8 mouse cellular contexts compared by ENCODE assay signal in the genomic region with DNA sequence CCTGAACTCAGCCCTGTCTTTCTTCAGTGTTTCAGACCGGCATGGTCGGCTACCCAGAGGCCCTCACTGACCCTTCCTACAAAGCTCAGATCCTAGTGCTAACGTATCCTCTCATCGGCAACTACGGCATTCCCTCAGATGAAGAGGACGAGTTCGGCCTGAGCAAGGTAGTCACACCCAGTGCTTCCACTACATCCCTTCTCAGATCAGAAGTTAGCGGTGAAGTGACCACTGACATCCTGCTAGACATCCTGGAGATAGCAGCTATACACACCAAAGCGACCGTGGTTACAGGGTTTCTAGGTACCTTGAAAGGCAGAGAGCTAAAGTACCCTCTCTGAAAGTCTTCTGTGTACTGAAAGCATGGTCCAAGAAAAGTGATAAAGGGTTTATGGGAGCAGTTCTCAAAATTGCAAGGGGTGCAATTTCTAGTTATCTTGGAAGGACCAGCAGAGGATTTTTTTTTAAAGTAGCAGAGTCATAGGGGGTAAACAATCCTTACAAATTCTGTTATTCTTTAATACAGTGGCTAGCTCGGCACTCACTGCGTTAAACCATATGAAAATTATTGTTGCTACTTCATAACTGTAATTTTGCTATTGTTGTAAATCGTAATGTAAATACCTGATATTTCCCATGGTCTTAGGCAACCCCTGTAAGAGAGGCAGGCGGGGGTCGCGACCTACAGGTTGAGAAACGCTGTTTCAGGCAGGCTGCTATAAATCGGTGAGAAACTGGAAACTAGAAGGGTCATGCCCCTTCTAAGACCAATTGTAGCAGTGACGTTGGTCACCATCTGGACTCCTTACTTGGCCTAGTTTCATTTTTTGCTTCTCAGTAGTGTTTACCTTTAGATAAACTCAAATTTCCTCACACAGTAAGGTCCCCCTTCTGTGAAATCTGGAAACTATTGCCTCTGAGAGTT. TPM values are rescaled to one million over a fixed set of nuclear protein-coding genes. Genes with fewer than 3 reads are reported as not detected.
DNase-seq lines count a peak whose midpoint lies in the region; ATAC-seq and TF ChIP-seq lines count a peak whose summit lies in the region.

No protein-coding gene starts in this region.

- no peaks in the 10 kb centered on the region for H3K9me3 ChIP-seq in heart, embryonic 10.5 days
- no peaks in the 10 kb centered on the region for H3K9me3 ChIP-seq in MEL (replicated peaks; ENCODE audit: insufficient read depth, low read length)
- no peaks in the 10 kb centered on the region for H3K9me3 ChIP-seq in forebrain, postnatal 0 days (ENCODE audit: low read length)
- no peaks in the 10 kb centered on the region for H3K9me3 ChIP-seq in liver, embryonic 14.5 days (ENCODE audit: control insufficient read depth, low read length)

- no peak for TF ChIP-seq CTCF in MEL (IDR thresholded peaks at IDR 0.05 in 2 of 3, conservative IDR thresholded peaks at IDR 0.05 in 1 of 3; ENCODE audit: control insufficient read depth in 1 of 3, insufficient read depth in 1 of 3, low read depth in 2 of 3, low read length in 3 of 3, poor library complexity in 1 of 3, severe bottlenecking in 1 of 3)
- TF ChIP-seq CTCF in forebrain, postnatal 0 days (IDR thresholded peaks at IDR 0.05; ENCODE audit: low read depth), result no peak
- no peak for TF ChIP-seq CTCF in liver, embryonic 14.5 days (IDR thresholded peaks at IDR 0.05; ENCODE audit: low read depth)

- DNase-seq in heart, embryonic 10.5 days (ENCODE audit: low spot score), result peak; percentile 84
- no peak for DNase-seq in heart, postnatal 14 days
- DNase-seq in MEL (ENCODE audit: low read depth, low spot score), result peak; percentile 67
- peak; percentile 34 for DNase-seq in forebrain, postnatal 0 days
- peak in 1 of 3 experiments; percentile 9 for DNase-seq in liver, embryonic 14.5 days (ENCODE audit: low read depth in 3 of 3, low spot score in 3 of 3)
- DNase-seq in splenic B cell, adult 2 months (ENCODE audit: low read depth, low spot score), result peak; percentile 18
- DNase-seq in cerebellum, postnatal 25 days, result no peak
- no peak for DNase-seq in frontal cortex, postnatal 10 days (ENCODE audit: low spot score in 2 of 2)

- WGBS in heart, embryonic 10.5 days, result 23% methylated on average over 19 of the region's 19 CpGs
- WGBS in forebrain, postnatal 0 days, result 26% methylated on average over 19 of the region's 19 CpGs
- whole genome bisulfite sequencing in liver, embryonic 14.5 days (ENCODE audit: insufficient replicate concordance), result 14% methylated on average over 19 of the region's 19 CpGs

- peaks cover 46% of the 10 kb centered on the region for H3K36me3 ChIP-seq in heart, embryonic 10.5 days
- H3K36me3 ChIP-seq in MEL (ENCODE audit: control insufficient read depth in 1 of 2, insufficient read depth in 2 of 2, low read length in 2 of 2), result peaks cover 15 to 17% of the 10 kb centered on the region in 2 experiments
- peaks cover 21% of the 10 kb centered on the region for H3K36me3 ChIP-seq in forebrain, postnatal 0 days (ENCODE audit: insufficient read depth)
- H3K36me3 ChIP-seq in liver, embryonic 14.5 days (replicated peaks; ENCODE audit: control insufficient read depth, insufficient read depth, low read depth), result peaks cover 10% of the 10 kb centered on the region
- peaks cover 8% of the 10 kb centered on the region; the same call in 1 of the 2 replicates for H3K36me3 ChIP-seq in splenic B cell, adult 2 months (ENCODE audit: control insufficient read depth, insufficient read depth, low read length, poor library complexity, severe bottlenecking)

- intact Hi-C loops in heart, postnatal 14 days (cut with DNase I), result loop anchor here (5.0 kb wide), 1 partner anchor 122 kb away; a partner anchor contains a TSS

- H3K4me2 ChIP-seq in forebrain, postnatal 0 days (ENCODE audit: low read depth), result peak overlapping the region; percentile 96
- peak overlapping the region; percentile 96 for H3K4me2 ChIP-seq in liver, embryonic 14.5 days (ENCODE audit: low read depth)

- H3K27ac ChIP-seq in heart, embryonic 10.5 days, result peak overlapping the region; percentile 93
- peak overlapping the region; percentile 65 for H3K27ac ChIP-seq in MEL (ENCODE audit: control insufficient read depth, low read depth, low read length)
- H3K27ac ChIP-seq in forebrain, postnatal 0 days (ENCODE audit: low read depth, low read length), result no peak overlapping the region
- H3K27ac ChIP-seq in liver, embryonic 14.5 days, result peak overlapping the region; percentile 6; the same call in 1 of the 2 replicates

- H3K9ac ChIP-seq in MEL (ENCODE audit: control insufficient read depth, low read depth, low read length, poor library complexity, severe bottlenecking), result peak overlapping the region; percentile 94
- peak overlapping the region; percentile 70 for H3K9ac ChIP-seq in forebrain, postnatal 0 days
- peak overlapping the region; percentile 72 for H3K9ac ChIP-seq in liver, embryonic 14.5 days (replicated peaks)

- no peak for TF ChIP-seq POLR2A in MEL (IDR thresholded peaks at IDR 0.05; ENCODE audit: control insufficient read depth in 1 of 2, insufficient read depth in 1 of 2, low read depth in 1 of 2, low read length in 2 of 2, poor library complexity in 1 of 2)

- TF ChIP-seq EP300 in MEL (IDR thresholded peaks at IDR 0.05; ENCODE audit: low read depth in 1 of 2, low read length in 2 of 2), result peak in 1 of 2 experiments; percentile 33; a peak in 2 of 4 replicates
- TF ChIP-seq EP300 in liver, embryonic 14.5 days (IDR thresholded peaks at IDR 0.05; ENCODE audit: low read depth), result no peak

- no peaks in the 10 kb centered on the region for H3K27me3 ChIP-seq in heart, embryonic 10.5 days (ENCODE audit: insufficient read depth, poor library complexity, severe bottlenecking)
- H3K27me3 ChIP-seq in MEL (ENCODE audit: control insufficient read depth in 1 of 2, insufficient read depth in 2 of 2, low read length in 2 of 2), result no peaks in the 10 kb centered on the region
- H3K27me3 ChIP-seq in forebrain, postnatal 0 days (ENCODE audit: insufficient read depth, low read length), result no peaks in the 10 kb centered on the region
- H3K27me3 ChIP-seq in liver, embryonic 14.5 days (ENCODE audit: control insufficient read depth, insufficient read depth, low read length), result no peaks in the 10 kb centered on the region
- no peaks in the 10 kb centered on the region for H3K27me3 ChIP-seq in splenic B cell, adult 2 months (ENCODE audit: control insufficient read depth, insufficient read depth, low read length, poor library complexity, severe bottlenecking)

- peaks cover 32% of the 10 kb centered on the region for H3K79me2 ChIP-seq in MEL (ENCODE audit: control insufficient read depth, insufficient read depth, low read length, poor library complexity)

- H3K4me1 ChIP-seq in heart, embryonic 10.5 days, result peaks cover 15% of the 10 kb centered on the region; the same call in 1 of the 2 replicates
- H3K4me1 ChIP-seq in MEL (ENCODE audit: control insufficient read depth in 1 of 2, insufficient read depth in 2 of 2, low read length in 2 of 2), result peaks cover 5 to 16% of the 10 kb centered on the region in 2 experiments
- peaks cover 8% of the 10 kb centered on the region; the same call in 1 of the 2 replicates for H3K4me1 ChIP-seq in forebrain, postnatal 0 days (ENCODE audit: insufficient read depth)
- H3K4me1 ChIP-seq in liver, embryonic 14.5 days (replicated peaks; ENCODE audit: control insufficient read depth in 2 of 2, insufficient read depth in 2 of 2, low read length in 1 of 2), result peaks cover 10 to 12% of the 10 kb centered on the region in 2 experiments

- H3K4me3 ChIP-seq in heart, embryonic 10.5 days, result peak overlapping the region; percentile 84
- H3K4me3 ChIP-seq in MEL (ENCODE audit: control insufficient read depth in 1 of 2, insufficient read depth in 1 of 2, low read depth in 2 of 2, low read length in 2 of 2), result peak overlapping the region; percentile 92 to 93
- peak overlapping the region; percentile 67 for H3K4me3 ChIP-seq in forebrain, postnatal 0 days (ENCODE audit: low read depth, low read length)
- H3K4me3 ChIP-seq in liver, embryonic 14.5 days (ENCODE audit: insufficient read depth in 1 of 2, low read depth in 2 of 2, low read length in 2 of 2), result peak overlapping the region; percentile 76 to 77

- TF ChIP-seq RAD21 in MEL (IDR thresholded peaks at IDR 0.05; ENCODE audit: low read depth, low read length), result no peak

- no peak for ATAC-seq in forebrain, postnatal 0 days
- peak; percentile 8; the same call in 1 of the 2 replicates for ATAC-seq in liver, embryonic 14.5 days (ENCODE audit: insufficient read depth)

RNA-seq across cellular contexts. Expression of a gene that starts 0.9 kb away (rescaled TPM):
- 42.7 and 50.9 TPM in 2 replicates for polyA plus RNA-seq in heart, embryonic 10.5 days (2016; fragmentation: Nextera tagmentation; extraction: Ambion mirVana)
- 10 to 100 TPM; 13.5 to 14.8 TPM for total RNA-seq in heart, postnatal 14 days (2021)
- 213 and 228 TPM in 2 replicates for total RNA-seq in MEL (2012; rRNA removed)
- polyA plus RNA-seq in MEL (2012; ENCODE audit: insufficient read depth in 1 of 2, insufficient read length in 2 of 2, low read depth in 1 of 2, low replicate concordance in 2 of 2, missing spikeins in 1 of 2), result 100 to 1,000 TPM; 254 to 383 TPM
- 28.7 and 31.1 TPM in 2 replicates for total RNA-seq in forebrain, postnatal 0 days (2014; rRNA removed)
- polyA plus RNA-seq in forebrain, postnatal 0 days (2015; fragmentation: Nextera tagmentation; extraction: Ambion mirVana), result 5.2 and 6.4 TPM in 2 replicates
- polyA plus RNA-seq in liver, embryonic 14.5 days (2012; rRNA removed), result 18.2 and 20.4 TPM in 2 replicates
- 14.0 and 15.8 TPM in 2 replicates for polyA plus RNA-seq in liver, embryonic 14.5 days (2014; fragmentation: Nextera tagmentation; extraction: Ambion mirVana)

RNA-seq across cellular contexts. Expression of a gene that starts 6.8 kb away (rescaled TPM):
- 9.9 and 11.3 TPM in 2 replicates for polyA plus RNA-seq in heart, embryonic 10.5 days (2016; fragmentation: Nextera tagmentation; extraction: Ambion mirVana)
- 1 to 10 TPM; 6.6 to 7.6 TPM for total RNA-seq in heart, postnatal 14 days (2021)
- total RNA-seq in MEL (2012; rRNA removed), result 25.6 and 34.5 TPM in 2 replicates
- polyA plus RNA-seq in MEL (2012; ENCODE audit: insufficient read depth in 1 of 2, insufficient read length in 2 of 2, low read depth in 1 of 2, low replicate concordance in 2 of 2, missing spikeins in 1 of 2), result 10 to 100 TPM in 1 of 2 experiments, not detected in 1; 41.7 TPM
- total RNA-seq in forebrain, postnatal 0 days (2014; rRNA removed), result 23.1 and 28.3 TPM in 2 replicates
- polyA plus RNA-seq in forebrain, postnatal 0 days (2015; fragmentation: Nextera tagmentation; extraction: Ambion mirVana), result 17.3 and 22.2 TPM in 2 replicates
- polyA plus RNA-seq in liver, embryonic 14.5 days (2012; rRNA removed), result 4.2 and 5.2 TPM in 2 replicates
- 2.2 and 2.3 TPM in 2 replicates for polyA plus RNA-seq in liver, embryonic 14.5 days (2014; fragmentation: Nextera tagmentation; extraction: Ambion mirVana)

RNA-seq across cellular contexts. Expression of a gene that starts 7.4 kb away (rescaled TPM):
- polyA plus RNA-seq in heart, embryonic 10.5 days (2016; fragmentation: Nextera tagmentation; extraction: Ambion mirVana), result 79.7 and 87.6 TPM in 2 replicates
- 10 to 100 TPM; 51.4 to 51.8 TPM for total RNA-seq in heart, postnatal 14 days (2021)
- 31.7 and 37.2 TPM in 2 replicates for total RNA-seq in MEL (2012; rRNA removed)
- polyA plus RNA-seq in MEL (2012; ENCODE audit: insufficient read depth in 1 of 2, insufficient read length in 2 of 2, low read depth in 1 of 2, low replicate concordance in 2 of 2, missing spikeins in 1 of 2), result 10 to 100 TPM in 1 of 2 experiments, not detected in 1; 58.0 TPM
- 152 and 167 TPM in 2 replicates for total RNA-seq in forebrain, postnatal 0 days (2014; rRNA removed)
- polyA plus RNA-seq in forebrain, postnatal 0 days (2015; fragmentation: Nextera tagmentation; extraction: Ambion mirVana), result 243 and 257 TPM in 2 replicates
- polyA plus RNA-seq in liver, embryonic 14.5 days (2012; rRNA removed), result 28.8 and 31.0 TPM in 2 replicates
- polyA plus RNA-seq in liver, embryonic 14.5 days (2014; fragmentation: Nextera tagmentation; extraction: Ambion mirVana), result 50.4 and 53.2 TPM in 2 replicates

RNA-seq across cellular contexts. Expression of a gene that starts 50.6 kb away (rescaled TPM):
- not detected in 2 replicates for polyA plus RNA-seq in heart, embryonic 10.5 days (2016; fragmentation: Nextera tagmentation; extraction: Ambion mirVana)
- total RNA-seq in heart, postnatal 14 days (2021), result not detected
- total RNA-seq in MEL (2012; rRNA removed), result not detected in 2 replicates
- not detected for polyA plus RNA-seq in MEL (2012; ENCODE audit: insufficient read depth in 1 of 2, insufficient read length in 2 of 2, low read depth in 1 of 2, low replicate concordance in 2 of 2, missing spikeins in 1 of 2)
- total RNA-seq in forebrain, postnatal 0 days (2014; rRNA removed), result not detected in 2 replicates
- not detected in 2 replicates for polyA plus RNA-seq in forebrain, postnatal 0 days (2015; fragmentation: Nextera tagmentation; extraction: Ambion mirVana)
- not detected in 2 replicates for polyA plus RNA-seq in liver, embryonic 14.5 days (2012; rRNA removed)
- not detected in 2 replicates for polyA plus RNA-seq in liver, embryonic 14.5 days (2014; fragmentation: Nextera tagmentation; extraction: Ambion mirVana)

RNA-seq across cellular contexts. Expression of a gene that starts 52.6 kb away (rescaled TPM):
- polyA plus RNA-seq in heart, embryonic 10.5 days (2016; fragmentation: Nextera tagmentation; extraction: Ambion mirVana), result 0.62 and 0.67 TPM in 2 replicates
- under 1 TPM in 1 of 2 experiments, not detected in 1; 0.27 TPM for total RNA-seq in heart, postnatal 14 days (2021)
- total RNA-seq in MEL (2012; rRNA removed), result not detected in 2 replicates
- polyA plus RNA-seq in MEL (2012; ENCODE audit: insufficient read depth in 1 of 2, insufficient read length in 2 of 2, low read depth in 1 of 2, low replicate concordance in 2 of 2, missing spikeins in 1 of 2), result not detected
- total RNA-seq in forebrain, postnatal 0 days (2014; rRNA removed), result 2.5 and 2.8 TPM in 2 replicates
- polyA plus RNA-seq in forebrain, postnatal 0 days (2015; fragmentation: Nextera tagmentation; extraction: Ambion mirVana), result 3.5 and 4.5 TPM in 2 replicates
- 0.26 and 0.40 TPM in 2 replicates for polyA plus RNA-seq in liver, embryonic 14.5 days (2012; rRNA removed)
- 0.14 and 0.41 TPM in 2 replicates for polyA plus RNA-seq in liver, embryonic 14.5 days (2014; fragmentation: Nextera tagmentation; extraction: Ambion mirVana)

Comparison
In these comparisons a context has a peak if more than half of its experiments do, and no peak if none do; other contexts are left out.
1. DNase-seq: peak in heart, embryonic 10.5 days (single experiment), MEL (single experiment), forebrain, postnatal 0 days (single experiment) and splenic B cell, adult 2 months (single experiment); none in heart, postnatal 14 days (0 of 2), cerebellum, postnatal 25 days (0 of 2) and frontal cortex, postnatal 10 days (0 of 2).
2. Peak in every context shown above with its lines, with median percentiles within 50 percentile points of each other: H3K4me3 ChIP-seq and H3K9ac ChIP-seq.